Mouse (Mus musculus): Measurements from ENCODE around the gene Nadk.

The Nadk gene

DNA sequence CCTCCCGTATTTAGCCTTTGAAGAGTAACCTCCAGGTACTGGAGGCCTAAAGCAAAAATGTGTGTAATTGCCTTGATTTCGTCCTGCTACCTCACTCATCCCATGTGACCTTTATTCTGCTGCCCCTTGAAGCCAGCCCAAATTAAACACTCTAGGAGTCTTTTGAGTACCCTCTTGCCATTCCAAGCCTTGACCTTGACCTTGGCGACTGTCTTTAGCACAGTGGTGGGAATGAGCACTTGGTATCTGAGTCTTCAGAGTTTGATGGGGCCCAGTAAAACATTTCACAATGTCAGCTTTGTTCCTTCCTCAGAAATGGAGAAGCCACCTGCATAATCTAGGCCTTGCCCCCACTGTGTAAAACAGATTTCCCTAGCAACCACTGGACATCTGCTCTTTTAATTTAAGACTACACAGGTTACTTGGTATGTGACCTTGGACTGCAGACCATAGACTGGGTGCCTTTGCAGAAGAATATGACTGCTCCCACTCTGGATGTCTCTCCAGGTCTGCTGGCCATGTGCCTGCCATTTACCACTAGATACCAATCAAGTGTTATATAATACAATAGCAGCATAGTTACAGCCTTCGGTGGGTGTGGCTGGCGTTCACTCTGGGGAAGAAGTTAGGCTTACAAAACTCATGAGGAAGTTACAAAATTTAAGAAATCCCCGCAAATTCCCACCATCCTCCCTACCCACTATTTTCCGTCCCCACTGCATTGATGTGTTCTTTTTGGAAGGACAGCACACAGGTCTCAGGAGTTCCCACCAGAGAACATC lies at the start of gene Nadk:
Nadk (plus strand) TSS at position 718 of the 782 bp plus-strand sequence.
- DNase-seq, result no peak

GRCm38 (mm10) chr4:155514810-155515209 lies 47.4 kb upstream of the Nadk start:
- no peak for DNase-seq

- DNase-seq, result no peak
Measured at GRCm38 (mm10) chr4:155517948-155518517, 44.1 kb upstream of the Nadk start.

DNA sequence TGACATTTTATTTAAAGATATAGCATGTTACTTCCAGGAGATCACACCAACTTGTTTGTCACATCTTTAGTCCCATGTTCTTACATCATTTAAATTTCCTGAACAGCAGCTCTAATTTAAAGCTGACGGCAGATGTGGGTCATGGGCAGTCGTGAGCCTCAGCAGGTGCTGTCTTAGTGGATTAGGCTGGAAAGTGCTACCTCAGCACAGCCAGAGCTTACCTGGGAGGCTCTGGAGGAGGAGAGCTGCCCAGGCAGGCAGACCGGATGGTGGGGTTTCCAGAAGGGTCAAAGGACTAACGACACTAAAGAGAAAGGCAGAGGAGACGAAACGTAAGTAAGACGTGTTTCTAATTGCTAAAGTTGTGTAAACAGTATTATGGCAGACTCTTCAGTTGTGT lies 39.9 kb upstream of the Nadk start:
- DNase-seq, result no peak

GRCm38 (mm10) chr4:155525751-155526150 lies 36.4 kb upstream of the Nadk start:
- no peak for DNase-seq

DNA sequence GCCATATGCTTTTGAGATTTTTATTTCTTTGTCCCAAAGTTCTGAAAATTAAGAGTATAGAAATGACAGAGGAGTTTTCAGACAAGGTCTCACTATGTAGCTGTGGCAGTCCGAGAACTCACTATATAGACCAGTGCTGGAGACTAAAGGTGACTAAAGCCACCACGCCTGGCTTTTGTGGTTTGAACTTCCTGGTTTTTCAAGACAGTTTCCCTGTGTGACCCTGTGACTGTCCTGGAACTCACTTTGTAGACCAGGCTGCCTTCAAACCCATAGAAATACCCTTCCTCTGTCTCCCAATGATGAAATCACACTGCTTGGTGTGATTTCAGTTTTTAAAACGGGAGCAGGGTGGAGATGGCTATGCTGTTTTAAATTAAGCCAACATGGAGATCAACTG lies 32.9 kb upstream of the Nadk start:
- DNase-seq, result no peak

- no peak for DNase-seq
Measured at GRCm38 (mm10) chr4:155549993-155550392, 12.2 kb upstream of the Nadk start.

GRCm38 (mm10) chr4:155550446-155550845 lies 11.7 kb upstream of the Nadk start:
- DNase-seq, result no peak

DNA sequence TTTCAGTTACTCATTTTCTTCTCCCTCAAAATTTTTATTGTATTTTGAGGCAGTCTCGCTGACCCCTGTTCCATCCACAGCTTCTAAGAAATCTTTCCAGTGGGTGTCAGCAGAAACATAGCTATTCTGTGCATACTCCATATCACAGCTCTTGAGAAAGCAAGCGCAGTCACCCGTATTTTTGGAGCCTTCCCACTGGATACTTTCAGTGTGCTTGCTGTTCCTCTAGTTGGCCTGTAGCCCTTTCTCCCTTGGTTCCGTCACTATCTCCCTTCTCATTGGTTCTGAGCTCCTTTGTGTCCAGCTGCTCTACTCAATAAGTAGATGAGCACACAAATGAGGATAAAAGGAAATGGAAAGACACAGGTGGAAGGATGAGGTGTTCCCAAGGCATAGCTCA lies 11.1 kb upstream of the Nadk start:
- DNase-seq, result no peak

DNA sequence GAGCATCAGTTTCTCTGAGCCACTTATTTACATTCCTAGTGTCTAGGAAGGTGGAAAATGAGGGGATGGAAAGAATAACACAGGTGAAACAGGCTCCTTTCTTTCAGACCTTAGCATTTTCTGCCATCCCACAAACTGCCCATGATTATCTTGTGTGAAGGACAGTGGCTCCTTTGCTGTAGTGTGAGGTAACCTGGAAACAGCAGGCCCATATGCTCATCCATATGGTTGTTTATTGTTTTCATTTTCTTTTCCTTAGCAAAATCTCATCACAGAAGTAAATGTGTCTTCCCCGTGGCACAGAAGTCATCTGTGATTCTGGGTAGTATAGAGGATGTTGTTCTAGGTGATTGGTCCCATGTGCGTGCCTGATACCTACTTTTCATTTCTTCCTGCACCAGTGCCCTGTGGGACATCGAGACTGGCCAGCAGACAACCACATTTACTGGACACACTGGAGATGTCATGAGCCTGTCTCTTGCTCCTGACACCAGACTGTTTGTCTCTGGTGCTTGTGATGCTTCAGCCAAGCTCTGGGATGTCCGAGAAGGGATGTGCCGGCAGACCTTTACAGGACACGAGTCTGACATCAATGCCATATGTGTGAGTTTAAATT lies 9.2 kb upstream of the Nadk start:
- DNase-seq, result no peak

DNA sequence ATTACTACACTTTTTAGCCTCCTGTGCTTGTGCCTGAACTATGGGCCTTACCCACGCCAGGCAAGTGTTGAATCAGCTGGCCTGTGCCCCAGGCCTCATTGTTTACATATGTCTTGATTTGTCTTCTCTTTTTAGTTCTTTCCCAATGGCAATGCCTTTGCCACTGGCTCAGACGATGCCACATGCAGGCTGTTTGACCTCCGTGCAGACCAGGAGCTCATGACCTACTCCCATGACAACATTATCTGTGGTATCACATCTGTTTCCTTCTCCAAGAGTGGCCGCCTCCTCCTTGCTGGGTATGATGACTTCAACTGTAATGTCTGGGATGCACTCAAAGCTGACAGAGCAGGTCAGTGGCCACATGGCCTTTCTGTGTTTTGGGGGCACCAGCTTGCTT lies 7.3 kb upstream of the Nadk start:
- no peak for DNase-seq

- no peak for DNase-seq
Measured at GRCm38 (mm10) chr4:155555464-155555863, 6.7 kb upstream of the Nadk start.

- no peak for DNase-seq
Measured at GRCm38 (mm10) chr4:155559454-155559853, 2.7 kb upstream of the Nadk start.

DNA sequence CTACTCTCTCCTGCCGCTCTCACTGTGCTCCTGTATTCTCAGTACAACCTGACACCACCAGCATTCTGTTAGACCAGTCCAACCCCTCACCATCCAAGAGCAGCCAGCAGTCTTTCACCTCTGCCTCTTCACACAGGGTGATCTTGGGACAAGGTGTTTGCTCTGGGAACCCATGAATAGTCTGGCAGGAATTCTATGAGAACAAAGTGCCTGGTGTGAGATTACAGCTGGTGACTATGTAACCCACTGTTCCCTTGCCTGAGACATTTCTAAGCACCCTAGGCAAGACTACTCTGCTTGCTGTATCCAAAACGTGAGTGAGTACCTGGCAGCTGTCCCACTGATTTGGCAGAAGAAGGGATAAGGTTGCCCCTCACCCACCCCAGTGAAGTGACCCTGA lies 1.2 kb upstream of the Nadk start:
- no peak for DNase-seq

DNA sequence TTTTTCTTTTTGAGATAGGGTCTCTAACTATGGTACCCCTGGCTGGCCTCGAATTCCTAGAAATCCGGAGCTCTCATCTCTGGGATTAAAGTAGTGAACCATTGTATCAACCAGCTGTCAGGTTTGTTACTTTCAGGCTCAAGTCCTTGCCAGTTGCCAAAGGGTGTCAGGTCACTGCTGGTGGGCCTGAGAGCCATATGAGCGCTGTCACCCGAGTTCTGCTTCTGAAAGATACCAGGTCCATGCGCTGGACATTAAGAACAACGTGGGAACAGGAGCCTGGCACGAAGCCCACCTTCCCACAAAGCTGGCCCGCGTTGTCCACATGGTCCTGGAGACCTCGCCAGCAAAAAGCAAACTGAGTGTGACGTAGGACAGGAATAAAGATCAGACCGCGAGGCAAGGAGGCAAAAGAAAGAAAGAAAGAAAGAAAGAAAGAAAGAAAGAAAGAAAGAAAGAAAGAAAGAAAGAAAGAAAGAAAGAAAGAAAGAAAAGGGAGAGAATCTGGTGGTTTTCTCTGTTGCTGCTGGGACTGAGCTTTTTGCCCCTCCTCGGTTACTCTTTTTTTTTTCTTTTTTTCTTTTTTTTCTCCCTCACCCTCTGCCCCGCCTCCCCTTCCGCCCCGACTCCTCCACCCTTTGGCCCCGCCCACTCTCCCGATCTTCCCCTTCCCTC lies 684 bp downstream of the Nadk start:
- peak; percentile 25 for DNase-seq

- DNase-seq, result peak; percentile 94
Measured at GRCm38 (mm10) chr4:155563400-155564231, 1.4 kb downstream of the Nadk start.

- no peak for DNase-seq
Measured at GRCm38 (mm10) chr4:155564315-155565069, 2.3 kb downstream of the Nadk start.

DNA sequence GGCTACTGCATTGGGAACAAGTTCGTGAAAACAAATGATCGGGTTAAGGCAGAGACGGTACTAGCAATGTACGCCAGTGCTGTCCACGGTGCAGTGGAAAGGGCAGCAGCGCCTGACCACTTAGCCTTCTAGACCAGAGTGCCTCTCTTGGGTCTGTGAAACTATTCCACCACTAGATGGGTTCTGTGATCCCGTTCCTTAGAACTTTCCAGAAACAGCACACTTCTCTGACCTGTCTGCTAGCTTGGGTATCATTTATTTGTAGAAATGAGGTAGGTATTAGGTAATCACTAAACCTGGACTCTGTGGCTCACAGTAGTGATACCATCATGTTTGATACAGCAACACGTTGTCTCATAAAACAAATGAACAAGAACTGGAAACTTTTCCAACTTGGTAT lies 4.4 kb downstream of the Nadk start:
- DNase-seq, result no peak

DNA sequence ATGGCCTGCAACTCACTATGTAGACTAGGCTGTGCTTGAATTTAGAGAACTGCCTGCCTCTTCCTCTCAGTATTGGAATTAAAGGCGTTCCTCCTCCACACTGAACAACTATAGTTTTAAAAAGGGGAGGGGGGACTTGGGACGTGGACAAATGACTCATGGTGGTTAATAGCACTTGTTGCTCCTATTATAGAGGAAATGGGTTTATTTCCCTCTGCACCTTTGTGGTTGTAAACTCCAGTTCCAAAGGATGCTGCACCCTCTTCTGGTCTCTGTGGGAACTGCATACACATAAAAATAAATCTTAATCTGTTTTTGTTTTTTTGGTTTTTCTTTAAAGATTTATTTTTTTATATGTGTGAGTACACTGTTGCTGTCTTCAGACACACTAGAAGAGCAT lies 6.0 kb downstream of the Nadk start:
- DNase-seq, result no peak

GRCm38 (mm10) chr4:155568632-155569370 lies 6.6 kb downstream of the Nadk start:
- DNase-seq, result no peak

- no peak for DNase-seq
Measured at GRCm38 (mm10) chr4:155569818-155570217, 7.6 kb downstream of the Nadk start.

All from right cerebral cortex, postnatal 25 days (tissue).